12 mouse cellular contexts compared by ENCODE assay signal in the genomic region with DNA sequence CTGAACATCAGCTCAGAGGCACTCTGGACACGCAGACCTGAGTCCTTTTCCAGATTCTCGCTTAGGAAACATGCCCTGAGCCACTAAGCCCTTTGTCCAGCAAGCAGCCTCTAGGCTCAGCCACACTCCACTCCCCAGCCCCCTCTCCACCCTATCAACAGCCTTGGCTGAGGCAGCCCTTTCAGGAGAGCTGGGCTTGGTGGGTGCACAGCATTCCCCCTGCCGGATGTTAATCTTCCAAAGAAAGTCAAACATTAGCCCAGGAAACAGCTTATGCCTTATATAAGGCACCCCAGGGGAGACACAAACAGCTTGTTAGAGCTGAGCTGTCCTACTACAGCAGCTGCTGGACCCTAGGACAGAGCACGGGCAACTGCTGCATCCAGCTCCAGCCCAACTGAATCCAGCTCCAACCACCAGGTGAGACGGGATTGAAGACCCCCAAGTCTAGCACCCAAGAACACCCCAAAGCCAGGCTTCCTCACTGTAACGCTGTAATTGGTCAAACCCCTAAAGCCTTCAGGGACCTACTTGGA. TPM values are rescaled to one million over a fixed set of nuclear protein-coding genes. Genes with fewer than 3 reads are reported as not detected.
DNase-seq lines count a peak whose midpoint lies in the region.
"Had no signal": no experiment of that assay in that cellular context is flagged by ENCODE, and none has a peak within 500 bp of the region (broad histone marks: within the 10 kb centered on the region; RNA-seq: fewer than 3 reads in every experiment).

No protein-coding gene starts in this region.

- DNase-seq in kidney, adult 11 months: peak; percentile 80
- DNase-seq in kidney, adult 18-20 months: no peak
- peak; percentile 24 for DNase-seq in thymus, postnatal 14 days
- DNase-seq in thymus, adult 18-20 months: no peak
- peak; percentile 49 to 68 for DNase-seq in kidney, postnatal 4 days
- DNase-seq in frontal cortex, postnatal 10 days (ENCODE audit: low spot score in 2 of 2): no peak
- DNase-seq in heart, adult 18-20 months: no peak
- no peak for DNase-seq in heart, postnatal 14 days
- DNase-seq: cerebellum, adult 8-10 months; heart, adult 11 months; lung, adult 18-20 months had no signal

- intact Hi-C loops in heart, postnatal 14 days (cut with DNase I): no loop called here

RNA-seq across cellular contexts. Expression of gene Slc22a8, which starts 1.9 kb away (rescaled TPM):
- total RNA-seq in heart, adult 18-20 months (2021): not detected
- under 1 TPM; 0.05 to 0.17 TPM for total RNA-seq in heart, postnatal 14 days (2021)
- total RNA-seq: ES-E14 had no signal

RNA-seq across cellular contexts. Expression of gene Slc22a6, which starts 24.9 kb away (rescaled TPM):
- not detected for total RNA-seq in heart, adult 18-20 months (2021)
- not detected for total RNA-seq in heart, postnatal 14 days (2021)
- total RNA-seq: ES-E14 had no signal

Comparison
In these comparisons a context has a peak if more than half of its experiments do, and no peak if none do; other contexts are left out.
1. DNase-seq: peak in kidney, adult 11 months (single experiment), thymus, postnatal 14 days (single experiment) and kidney, postnatal 4 days (2 of 2); none in kidney, adult 18-20 months (single experiment), thymus, adult 18-20 months (0 of 2), frontal cortex, postnatal 10 days (0 of 2), heart, adult 18-20 months (0 of 2) and heart, postnatal 14 days (0 of 2).